In the genomic region with DNA sequence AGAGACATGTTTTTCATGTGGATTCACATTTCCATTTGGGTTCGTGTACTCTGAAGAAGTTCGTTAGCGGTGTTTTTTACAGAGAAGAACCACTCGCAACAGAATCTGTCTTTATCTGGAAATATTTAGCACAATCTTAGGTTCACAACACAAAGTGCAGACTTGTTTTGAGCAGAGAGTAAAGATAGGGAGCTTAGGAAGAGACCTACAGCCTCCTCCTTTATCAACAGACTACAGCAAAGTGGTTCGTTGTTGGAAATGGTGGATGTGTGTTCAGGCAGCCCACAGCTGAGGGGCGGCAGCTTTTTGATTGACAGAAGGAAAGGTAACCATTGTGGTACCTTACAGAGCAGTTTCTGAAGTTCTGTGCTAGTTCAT, we compare ENCODE assay signal across 19 mouse cellular contexts.
DNase-seq lines count a peak whose midpoint lies in the region; ATAC-seq lines count a peak whose summit lies in the region.
"Had no signal": no experiment of that assay in that cellular context is flagged by ENCODE, and none has a peak within 500 bp of the region (broad histone marks: within the 10 kb centered on the region; RNA-seq: fewer than 3 reads in every experiment).

No protein-coding gene starts in this region.

- no peak overlapping the region for H3K9ac ChIP-seq in liver, embryonic 11.5 days (ENCODE audit: low read depth, low read length)
- no peak overlapping the region; the same call in 1 of the 2 replicates for H3K9ac ChIP-seq in liver, embryonic 12.5 days
- H3K9ac ChIP-seq in liver, embryonic 16.5 days (ENCODE audit: low read depth, low read length), result no peak overlapping the region
- H3K9ac ChIP-seq: embryonic facial prominence, embryonic 12.5 days; hindbrain, embryonic 14.5 days had no signal

- no peaks in the 10 kb centered on the region for H3K27me3 ChIP-seq in liver, embryonic 11.5 days (replicated peaks; ENCODE audit: control insufficient read depth, insufficient read depth, low read length)
- no peaks in the 10 kb centered on the region for H3K27me3 ChIP-seq in liver, embryonic 12.5 days (replicated peaks)
- H3K27me3 ChIP-seq in liver, embryonic 16.5 days (ENCODE audit: control insufficient read depth, insufficient read depth, low read depth, low read length), result no peaks in the 10 kb centered on the region
- H3K27me3 ChIP-seq: embryonic facial prominence, embryonic 12.5 days had no signal

- DNase-seq in liver, embryonic 11.5 days (ENCODE audit: low spot score), result no peak
- DNase-seq in liver, result no peak
- no peak for DNase-seq in left cerebral cortex, postnatal 25 days (ENCODE audit: low spot score in 2 of 2)
- DNase-seq in adrenal gland, postnatal 10 days, result no peak
- DNase-seq in lung, postnatal 4 days, result no peak
- DNase-seq: adrenal gland, adult 2 months; adrenal gland, postnatal 36 days; cerebellum, adult 2 months; cerebellum, postnatal 10 days; gastrocnemius, postnatal 10 days; heart, adult 18-20 months; heart, postnatal 14 days had no signal

- peak overlapping the region; percentile 60 for H3K27ac ChIP-seq in liver, embryonic 11.5 days (ENCODE audit: low read depth, low read length)
- H3K27ac ChIP-seq in liver, embryonic 12.5 days, result peak overlapping the region; percentile 63
- H3K27ac ChIP-seq in liver, embryonic 16.5 days (ENCODE audit: low read length), result peak overlapping the region; percentile 40; the same call in 1 of the 2 replicates
- H3K27ac ChIP-seq: embryonic facial prominence, embryonic 12.5 days; heart, embryonic 10.5 days; hindbrain, embryonic 10.5 days; hindbrain, embryonic 14.5 days had no signal

- H3K4me3 ChIP-seq in liver, embryonic 11.5 days (ENCODE audit: low read depth, low read length), result no peak overlapping the region
- no peak overlapping the region for H3K4me3 ChIP-seq in liver, embryonic 12.5 days
- H3K4me3 ChIP-seq in liver, embryonic 16.5 days (ENCODE audit: low read depth, low read length), result no peak overlapping the region
- H3K4me3 ChIP-seq: embryonic facial prominence, embryonic 12.5 days; heart, embryonic 10.5 days; hindbrain, embryonic 10.5 days had no signal

- ATAC-seq in liver, embryonic 11.5 days (replicated peaks; ENCODE audit: low FRiP score), result peak; percentile 79
- ATAC-seq in liver, embryonic 12.5 days, result peak; percentile 68; the same call in 1 of the 2 replicates
- peak; percentile 39; the same call in 1 of the 2 replicates for ATAC-seq in liver, embryonic 16.5 days (ENCODE audit: low read depth)
- ATAC-seq: forebrain, embryonic 16.5 days had no signal

- H3K9me3 ChIP-seq in liver, embryonic 11.5 days (ENCODE audit: control insufficient read depth, low read length), result no peaks in the 10 kb centered on the region
- no peaks in the 10 kb centered on the region for H3K9me3 ChIP-seq in liver, embryonic 12.5 days (replicated peaks)
- H3K9me3 ChIP-seq in liver, embryonic 16.5 days (replicated peaks; ENCODE audit: control insufficient read depth, low read length), result no peaks in the 10 kb centered on the region
- H3K9me3 ChIP-seq: embryonic facial prominence, embryonic 12.5 days; hindbrain, embryonic 10.5 days had no signal

- peak overlapping the region; percentile 38 for H3K4me2 ChIP-seq in liver, embryonic 11.5 days
- peak overlapping the region; percentile 30 for H3K4me2 ChIP-seq in liver, embryonic 12.5 days
- no peak overlapping the region for H3K4me2 ChIP-seq in liver, embryonic 16.5 days (ENCODE audit: low read depth, low read length)
- H3K4me2 ChIP-seq: embryonic facial prominence, embryonic 12.5 days; hindbrain, embryonic 14.5 days had no signal

- no peaks in the 10 kb centered on the region for H3K36me3 ChIP-seq in liver, embryonic 11.5 days (ENCODE audit: control insufficient read depth, insufficient read depth, low read length)
- H3K36me3 ChIP-seq in liver, embryonic 12.5 days, result no peaks in the 10 kb centered on the region
- H3K36me3 ChIP-seq in liver, embryonic 16.5 days (ENCODE audit: control insufficient read depth, insufficient read depth), result no peaks in the 10 kb centered on the region
- H3K36me3 ChIP-seq: embryonic facial prominence, embryonic 12.5 days; hindbrain, embryonic 10.5 days had no signal

- peaks cover 51% of the 10 kb centered on the region for H3K4me1 ChIP-seq in liver, embryonic 11.5 days (replicated peaks; ENCODE audit: control insufficient read depth, insufficient read depth, low read length)
- H3K4me1 ChIP-seq in liver, embryonic 12.5 days, result peaks cover 81% of the 10 kb centered on the region
- H3K4me1 ChIP-seq in liver, embryonic 16.5 days (ENCODE audit: control insufficient read depth, low read depth, low read length), result peaks cover 36% of the 10 kb centered on the region

- 32% methylated on average over 6 of the region's 6 CpGs for WGBS in liver, embryonic 11.5 days
- 24% methylated on average over 6 of the region's 6 CpGs for WGBS in liver, embryonic 12.5 days (ENCODE audit: insufficient replicate concordance)
- 28% methylated on average over 6 of the region's 6 CpGs for WGBS in liver, embryonic 16.5 days (ENCODE audit: insufficient replicate concordance)

- intact Hi-C loops in left cerebral cortex, postnatal 25 days (cut with DNase I), result no loop called here
